Mouse (Mus musculus): Measurements from ENCODE around the gene Xpa. TPM values are rescaled to one million over a fixed set of nuclear protein-coding genes. Genes with fewer than 3 reads are reported as not detected.

The Xpa gene
- polyA plus RNA-seq, 1 experiment from 2014 or later: 12.3 TPM

- Histone ChIP-seq H3K9me3 (replicated peaks) (no peaks in the 10 kb centered on the region), H3K27ac (peak within 1 kb of the TSS; percentile 95), H3K36me3 (peaks cover 19% of the 10 kb centered on the region), H3K27me3 (replicated peaks) (no peaks in the 10 kb centered on the region), H3K4me2 (peak within 1 kb of the TSS; percentile 79), H3K9ac (peak within 1 kb of the TSS; percentile 93), H3K4me1 (peaks cover 32% of the 10 kb centered on the region), H3K4me3 (peak within 1 kb of the TSS; percentile 91)
- peak; percentile 90 for ATAC-seq
- WGBS (ENCODE audit: insufficient replicate concordance): under 1% methylated on average over 88 of the region's 90 CpGs
Measured at GRCm38 (mm10) chr4:46138287-46139222, 57.6 kb downstream of the Xpa start, which contains the start of the genes Ncbp1 and Tstd2. Ncbp1 (plus strand) TSS chr4:46138613. Tstd2 (minus strand) TSS chr4:46138694.

GRCm38 (mm10) chr4:46137629-46138286, 58.4 kb downstream of the Xpa start:
- Histone ChIP-seq H3K4me3 (peak overlapping the region; percentile 91), H3K27me3 (replicated peaks) (no peaks in the 10 kb centered on the region), H3K27ac (peak overlapping the region; percentile 95), H3K36me3 (peaks cover 27% of the 10 kb centered on the region), H3K9me3 (replicated peaks) (no peaks in the 10 kb centered on the region), H3K4me2 (peak overlapping the region; percentile 79), H3K9ac (peak overlapping the region; percentile 93), H3K4me1 (peaks cover 32% of the 10 kb centered on the region)
- ATAC-seq: peak; percentile 70
- 7% methylated on average over 17 of the region's 17 CpGs for WGBS (ENCODE audit: insufficient replicate concordance)

- Histone ChIP-seq H3K27ac (no peak overlapping the region), H3K4me3 (no peak overlapping the region), H3K36me3 (peaks cover 77% of the 10 kb centered on the region), H3K9me3 (replicated peaks) (no peaks in the 10 kb centered on the region), H3K27me3 (replicated peaks) (no peaks in the 10 kb centered on the region), H3K4me1 (peaks cover under 1% of the 10 kb centered on the region), H3K9ac (no peak overlapping the region), H3K4me2 (no peak overlapping the region)
- ATAC-seq: no peak
- WGBS (ENCODE audit: insufficient replicate concordance): 78% methylated on average over 6 of the region's 6 CpGs
Measured at GRCm38 (mm10) chr4:46131791-46132190, 64.3 kb downstream of the Xpa start.

- ATAC-seq: no peak
- Histone ChIP-seq H3K27me3 (replicated peaks) (no peaks in the 10 kb centered on the region), H3K9me3 (replicated peaks) (no peaks in the 10 kb centered on the region), H3K27ac (no peak overlapping the region), H3K36me3 (peaks cover 86% of the 10 kb centered on the region), H3K4me2 (no peak overlapping the region), H3K4me1 (no peaks in the 10 kb centered on the region), H3K9ac (no peak overlapping the region), H3K4me3 (no peak overlapping the region)
- 54% methylated on average over 3 of the region's 3 CpGs for WGBS (ENCODE audit: insufficient replicate concordance)
Measured at GRCm38 (mm10) chr4:46130221-46130620, 65.9 kb downstream of the Xpa start.

- Histone ChIP-seq H3K9ac (no peak overlapping the region), H3K27ac (no peak overlapping the region), H3K4me3 (no peak overlapping the region), H3K4me1 (no peaks in the 10 kb centered on the region), H3K4me2 (no peak overlapping the region), H3K27me3 (replicated peaks) (no peaks in the 10 kb centered on the region), H3K9me3 (replicated peaks) (no peaks in the 10 kb centered on the region), H3K36me3 (peaks cover 87% of the 10 kb centered on the region)
- 83% methylated on average over 8 of the region's 8 CpGs for whole genome bisulfite sequencing (ENCODE audit: insufficient replicate concordance)
- ATAC-seq: no peak
Measured at GRCm38 (mm10) chr4:46129311-46130004, 66.7 kb downstream of the Xpa start.

- H3K9me3 ChIP-seq (replicated peaks): no peaks in the 10 kb centered on the region
- H3K9ac ChIP-seq: no peak overlapping the region
- WGBS (ENCODE audit: insufficient replicate concordance): 46% methylated on average over 2 of the region's 2 CpGs
- H3K4me2 ChIP-seq: no peak overlapping the region
- H3K4me1 ChIP-seq: no peaks in the 10 kb centered on the region
- ATAC-seq: no peak
- H3K27me3 ChIP-seq (replicated peaks): no peaks in the 10 kb centered on the region
- H3K36me3 ChIP-seq: peaks cover 86% of the 10 kb centered on the region
- no peak overlapping the region for H3K27ac ChIP-seq
- no peak overlapping the region for H3K4me3 ChIP-seq
Measured at GRCm38 (mm10) chr4:46126541-46126940, 69.6 kb downstream of the Xpa start.

- Histone ChIP-seq H3K4me2 (no peak overlapping the region), H3K27me3 (replicated peaks) (no peaks in the 10 kb centered on the region), H3K4me3 (no peak overlapping the region), H3K9me3 (replicated peaks) (no peaks in the 10 kb centered on the region), H3K27ac (no peak overlapping the region), H3K4me1 (no peaks in the 10 kb centered on the region), H3K9ac (no peak overlapping the region), H3K36me3 (peaks cover 89% of the 10 kb centered on the region)
- WGBS (ENCODE audit: insufficient replicate concordance): 88% methylated on average over 6 of the region's 6 CpGs
- ATAC-seq: no peak
Measured at GRCm38 (mm10) chr4:46123358-46123757, 72.8 kb downstream of the Xpa start.

GRCm38 (mm10) chr4:46120767-46121166, 75.3 kb downstream of the Xpa start:
- Histone ChIP-seq H3K27me3 (replicated peaks) (no peaks in the 10 kb centered on the region), H3K9me3 (replicated peaks) (no peaks in the 10 kb centered on the region), H3K4me2 (no peak overlapping the region), H3K4me3 (no peak overlapping the region), H3K27ac (no peak overlapping the region), H3K4me1 (no peaks in the 10 kb centered on the region), H3K36me3 (peaks cover 98% of the 10 kb centered on the region), H3K9ac (no peak overlapping the region)
- WGBS (ENCODE audit: insufficient replicate concordance): 73% methylated on average over 3 of the region's 3 CpGs
- ATAC-seq: no peak

GRCm38 (mm10) chr4:46119514-46120094, 76.5 kb downstream of the Xpa start:
- no peak overlapping the region for H3K4me2 ChIP-seq
- peaks cover 98% of the 10 kb centered on the region for H3K36me3 ChIP-seq
- H3K27ac ChIP-seq: no peak overlapping the region
- no peak for ATAC-seq
- 93% methylated on average over 14 of the region's 14 CpGs for WGBS (ENCODE audit: insufficient replicate concordance)
- H3K9ac ChIP-seq: no peak overlapping the region
- H3K4me1 ChIP-seq: no peaks in the 10 kb centered on the region
- H3K9me3 ChIP-seq (replicated peaks): no peaks in the 10 kb centered on the region
- no peaks in the 10 kb centered on the region for H3K27me3 ChIP-seq (replicated peaks)
- H3K4me3 ChIP-seq: no peak overlapping the region

GRCm38 (mm10) chr4:46117536-46117935, 78.6 kb downstream of the Xpa start:
- H3K36me3 ChIP-seq: peaks cover 98% of the 10 kb centered on the region
- H3K4me3 ChIP-seq: no peak overlapping the region
- no peak overlapping the region for H3K27ac ChIP-seq
- no peaks in the 10 kb centered on the region for H3K4me1 ChIP-seq
- no peak overlapping the region for H3K9ac ChIP-seq
- H3K4me2 ChIP-seq: no peak overlapping the region
- no peak for ATAC-seq
- no peaks in the 10 kb centered on the region for H3K27me3 ChIP-seq (replicated peaks)
- 88% methylated on average over 4 of the region's 4 CpGs for WGBS (ENCODE audit: insufficient replicate concordance)
- no peaks in the 10 kb centered on the region for H3K9me3 ChIP-seq (replicated peaks)

GRCm38 (mm10) chr4:46116544-46117175, 79.5 kb downstream of the Xpa start:
- no peak for ATAC-seq
- Histone ChIP-seq H3K4me1 (no peaks in the 10 kb centered on the region), H3K9me3 (replicated peaks) (no peaks in the 10 kb centered on the region), H3K4me2 (no peak overlapping the region), H3K27ac (no peak overlapping the region), H3K9ac (no peak overlapping the region), H3K27me3 (replicated peaks) (no peaks in the 10 kb centered on the region), H3K4me3 (no peak overlapping the region), H3K36me3 (peaks cover 99% of the 10 kb centered on the region)
- WGBS (ENCODE audit: insufficient replicate concordance): 87% methylated on average over 10 of the region's 10 CpGs
